Mouse (Mus musculus) heart, adult 11 months (tissue): ENCODE measurements at regions not wholly inside any gene's neighbourhood (a gene's known extent, or its start where the extent isn't known, plus 50 kb on each side); places are given as distances from the start of the nearest gene placed in this dataset.

Experiments
- DNase-seq: peaks from one replicate; pipeline ENCODE4 v3.0.0; 2022

DNA sequence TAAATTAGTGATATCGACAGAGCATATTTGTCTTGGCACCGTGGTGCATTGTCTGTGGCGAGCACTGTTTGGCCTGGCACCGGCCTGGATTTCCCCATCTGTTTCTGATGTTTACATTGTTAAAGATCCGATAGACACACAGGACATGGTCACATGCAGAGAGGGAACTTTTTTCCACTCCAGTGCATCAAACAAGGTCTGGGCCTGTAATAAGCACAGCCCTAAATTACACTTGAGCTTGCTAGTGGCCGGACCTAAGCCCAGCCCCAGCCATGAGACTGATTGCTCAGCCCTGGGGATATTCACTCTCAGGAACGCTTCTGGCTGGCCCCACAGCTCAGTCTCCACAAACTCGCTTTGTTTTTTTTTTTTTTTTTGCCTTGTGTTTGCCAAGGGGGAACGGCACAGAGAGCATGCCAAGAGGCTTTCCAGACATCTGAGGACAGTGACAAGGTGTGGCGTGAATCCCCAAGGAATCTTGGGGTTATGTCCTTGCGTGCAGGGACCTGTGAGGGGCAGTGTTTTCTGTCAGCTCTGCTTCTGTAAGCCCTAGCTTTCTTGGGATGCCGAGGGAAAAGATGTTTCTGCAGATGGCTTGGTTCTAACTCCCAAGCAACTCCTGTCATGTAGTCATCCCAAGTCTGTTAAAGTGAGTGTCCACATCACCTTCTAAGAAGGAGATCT lies 147.3 kb downstream of the Slc4a3 start:
- peak; percentile 86 for DNase-seq

DNA sequence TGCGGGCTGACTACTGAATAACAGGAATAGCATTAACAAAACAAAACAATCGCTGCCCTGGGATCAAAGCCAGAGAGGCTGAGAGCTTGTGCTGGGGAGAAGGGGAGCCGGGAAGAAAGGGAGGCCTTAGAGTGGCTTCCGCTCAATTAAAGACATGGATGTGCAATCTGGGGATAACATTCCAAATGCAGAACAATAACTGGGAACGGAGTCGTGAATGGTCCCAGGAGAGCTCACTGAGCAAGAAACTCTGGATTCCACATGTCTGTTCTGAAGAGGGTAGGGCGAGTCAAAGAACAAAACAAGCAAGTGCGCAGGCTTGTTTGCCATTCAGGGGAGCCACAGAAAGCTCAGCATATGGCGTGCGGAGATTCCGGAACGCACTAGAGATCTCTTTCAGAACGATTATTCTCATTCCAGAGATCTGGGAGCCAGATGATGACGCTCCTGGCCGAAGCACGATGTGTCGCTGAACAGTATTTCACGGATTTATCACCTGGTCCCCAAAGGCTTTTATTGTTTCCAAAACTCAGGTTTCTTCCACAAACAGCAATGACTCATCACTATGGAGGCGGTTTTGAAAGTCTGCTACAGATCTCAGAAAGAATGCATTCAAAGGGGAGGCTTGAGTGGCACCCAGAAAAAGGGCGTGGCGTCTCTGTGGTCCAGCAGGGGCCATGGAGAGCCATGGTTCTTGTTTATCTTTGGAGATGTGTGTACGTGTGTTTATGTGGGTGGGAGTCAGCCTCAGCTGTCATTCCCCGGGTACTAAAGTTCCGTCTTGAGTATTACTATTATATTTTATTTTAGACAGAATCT lies 159.0 kb downstream of the Slc4a3 start:
- DNase-seq: peak; percentile 86

DNA sequence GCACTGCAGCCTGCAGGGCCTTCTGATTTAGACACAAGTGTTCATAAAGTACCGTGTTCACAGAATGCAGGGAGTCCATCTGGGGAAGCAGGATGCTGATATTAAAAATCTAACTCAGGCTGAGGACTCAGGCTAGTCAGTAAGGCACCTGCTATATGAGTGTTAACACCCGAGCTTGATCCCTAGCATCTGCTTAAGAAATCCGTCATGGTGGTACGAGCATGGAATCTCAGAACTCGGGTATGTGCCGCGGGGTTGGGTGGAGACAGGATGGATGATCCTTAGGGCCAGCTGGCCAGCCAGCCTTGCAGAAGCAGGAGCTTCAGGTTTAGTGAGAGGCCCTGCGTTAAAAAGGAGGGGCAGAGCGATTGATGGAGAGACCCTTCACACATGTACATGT lies 160.1 kb downstream of the Slc4a3 start:
- DNase-seq: peak; percentile 30

DNA sequence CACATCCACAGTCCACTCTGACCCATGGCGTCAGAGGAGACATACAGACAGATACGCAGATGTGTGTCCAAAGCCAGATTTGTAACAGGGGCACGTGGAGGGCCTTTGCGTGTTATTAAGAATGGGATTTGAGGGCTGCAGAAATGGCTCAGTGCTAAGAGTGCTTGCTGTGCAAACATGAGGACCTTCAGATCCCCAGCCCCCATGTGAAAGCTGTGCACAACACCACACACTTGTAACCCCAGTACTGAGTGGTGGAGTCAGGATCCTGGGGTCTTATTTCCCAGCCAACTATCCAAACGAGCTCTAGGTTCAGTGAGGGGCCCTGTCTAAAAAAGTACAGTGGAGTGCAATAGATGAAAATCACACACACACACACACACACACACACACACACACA lies 177.4 kb downstream of the Slc4a3 start:
- peak; percentile 74 for DNase-seq

DNA sequence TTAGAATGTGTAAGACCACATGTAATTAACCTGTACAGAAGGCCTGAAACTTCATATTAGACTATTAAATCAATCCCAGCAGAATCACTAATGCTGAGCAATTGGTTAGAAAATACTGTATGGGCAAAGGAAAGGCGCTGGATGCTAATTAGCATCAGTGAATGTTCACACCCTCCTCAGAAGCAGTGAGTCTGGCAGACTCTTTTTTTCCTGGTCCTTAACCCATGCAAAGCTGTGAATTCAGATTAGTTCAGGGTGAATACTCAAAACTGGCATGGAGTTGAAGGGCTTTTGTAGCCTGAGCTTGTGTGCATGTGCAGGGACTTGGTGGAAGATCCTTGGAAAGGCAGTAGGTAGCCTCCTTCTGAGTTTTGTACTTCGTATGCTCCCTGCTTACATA lies 179.3 kb downstream of the Slc4a3 start:
- DNase-seq: no peak

DNA sequence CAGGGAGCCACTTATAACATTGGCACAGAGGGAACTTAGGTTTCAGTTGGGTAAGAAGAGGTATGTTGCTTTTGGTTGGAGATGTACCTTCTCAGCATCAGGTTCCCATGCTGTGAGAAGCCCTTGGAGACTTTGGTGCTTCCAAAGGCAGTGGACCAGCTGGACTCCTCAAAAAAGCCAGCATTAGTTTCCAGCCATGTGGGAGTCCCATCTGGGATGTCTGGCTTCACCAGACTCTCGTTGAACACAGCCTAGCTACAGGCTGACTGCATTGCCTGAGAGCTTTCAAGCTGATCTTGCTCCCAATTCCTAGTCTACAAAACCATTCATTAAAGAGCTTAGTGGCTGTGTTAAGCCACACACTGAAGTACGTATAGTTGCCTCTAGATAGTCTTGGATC lies 182.8 kb downstream of the Slc4a3 start:
- DNase-seq: peak; percentile 41

DNA sequence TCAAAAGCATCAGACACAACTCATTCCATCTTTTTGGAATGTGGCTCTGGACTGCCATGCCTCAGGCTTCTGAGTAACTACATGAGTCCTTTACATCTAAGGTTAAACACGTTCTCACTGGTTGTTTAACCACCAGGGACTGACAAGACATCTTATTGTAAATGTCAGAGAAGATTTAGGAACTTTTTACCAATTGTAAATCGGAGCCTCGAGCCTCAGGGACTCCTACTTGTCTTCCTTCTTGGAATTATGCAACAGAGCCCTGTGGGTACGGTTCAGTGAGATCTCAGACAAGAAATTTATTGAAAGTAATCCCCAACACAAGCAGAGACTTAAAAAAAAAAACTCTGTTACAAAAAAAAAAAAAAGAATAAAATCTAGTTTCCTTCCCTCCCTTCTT lies 187.7 kb downstream of the Slc4a3 start:
- DNase-seq: peak; percentile 17

DNA sequence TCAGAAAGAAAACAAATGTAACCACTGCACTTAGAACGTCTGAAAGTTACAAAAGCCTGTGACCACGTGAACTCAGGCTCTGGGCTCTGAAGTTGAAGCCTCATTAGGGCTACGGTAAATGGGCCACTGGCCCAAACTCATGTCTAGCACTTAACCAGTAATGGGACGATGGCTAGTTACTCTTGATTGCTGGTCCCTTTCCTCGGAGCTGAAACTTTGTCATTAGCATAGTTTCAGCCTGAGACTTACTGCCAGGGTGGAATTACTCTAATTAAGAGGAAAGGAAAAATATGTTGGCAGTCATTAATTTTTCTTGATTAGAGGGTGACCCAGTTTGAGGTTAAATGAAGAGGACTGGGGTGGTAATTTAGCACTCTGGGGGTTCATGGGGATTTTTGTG lies 192.6 kb downstream of the Slc4a3 start:
- peak; percentile 44 for DNase-seq

DNA sequence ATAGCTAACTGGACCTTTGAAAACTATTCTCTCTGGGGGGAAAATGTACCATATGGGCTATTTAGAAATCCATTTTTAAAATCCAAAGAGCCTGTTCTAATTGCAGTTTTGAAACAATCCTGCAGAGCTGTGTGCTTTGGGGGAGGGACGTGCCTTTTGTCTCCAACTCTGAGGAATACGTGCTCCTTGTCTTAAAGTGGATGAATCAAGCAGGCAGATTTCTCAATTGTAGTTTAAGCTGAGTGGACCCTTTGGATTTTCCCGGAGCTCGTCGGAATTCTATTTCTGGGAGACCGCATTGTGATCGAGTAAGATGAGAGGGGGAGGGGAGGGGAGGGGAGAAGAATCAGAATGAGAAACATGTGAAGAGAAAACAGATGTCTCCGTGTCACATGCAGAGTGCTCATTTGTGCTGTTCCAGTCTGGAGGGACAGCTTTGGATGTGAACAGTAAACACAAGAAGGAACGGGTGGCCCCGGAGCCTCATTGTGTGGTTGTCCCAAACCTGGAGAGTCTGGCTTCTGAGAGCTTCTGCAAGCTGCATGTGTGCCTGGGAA lies 203.7 kb downstream of the Slc4a3 start:
- peak; percentile 52 for DNase-seq

DNA sequence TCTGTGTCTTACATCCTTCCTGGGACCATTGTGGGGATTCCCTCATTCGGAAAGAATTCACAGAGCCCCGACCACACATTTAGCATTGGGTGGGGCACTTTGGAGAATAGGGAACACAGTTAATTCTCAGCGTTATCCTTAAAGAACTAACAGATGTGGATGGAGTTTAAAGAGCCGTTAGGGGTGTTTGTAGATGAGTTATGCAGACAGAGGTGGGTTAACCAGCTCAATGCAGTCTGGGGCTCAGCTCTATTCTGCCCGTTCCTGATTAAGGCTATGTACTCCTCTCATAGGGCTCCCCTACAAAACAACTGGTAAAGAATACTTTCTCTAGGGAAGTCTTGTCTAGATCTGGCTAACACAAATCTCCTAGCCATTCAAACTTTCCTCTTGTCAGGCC lies 226.1 kb downstream of the Slc4a3 start:
- no peak for DNase-seq

DNA sequence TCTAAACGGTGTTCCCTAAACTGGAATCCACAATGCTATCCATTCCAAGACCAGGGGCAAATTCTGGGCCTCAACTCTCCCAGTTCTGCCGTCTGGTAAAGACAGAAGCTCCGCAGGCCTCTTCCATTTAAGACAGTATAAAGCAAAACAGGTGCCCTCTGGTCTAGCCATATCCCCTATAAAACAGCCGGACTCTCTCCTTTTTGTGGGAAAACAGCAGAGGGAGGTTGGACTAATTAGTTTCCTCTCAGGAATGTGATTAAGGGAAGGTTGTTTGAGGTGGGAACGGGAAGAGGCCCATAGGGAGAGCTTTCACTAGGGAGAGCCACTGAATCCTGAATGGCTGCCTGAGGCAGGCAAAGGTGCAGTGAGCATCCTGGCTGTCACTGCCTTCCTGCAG lies 226.9 kb downstream of the Slc4a3 start:
- no peak for DNase-seq

DNA sequence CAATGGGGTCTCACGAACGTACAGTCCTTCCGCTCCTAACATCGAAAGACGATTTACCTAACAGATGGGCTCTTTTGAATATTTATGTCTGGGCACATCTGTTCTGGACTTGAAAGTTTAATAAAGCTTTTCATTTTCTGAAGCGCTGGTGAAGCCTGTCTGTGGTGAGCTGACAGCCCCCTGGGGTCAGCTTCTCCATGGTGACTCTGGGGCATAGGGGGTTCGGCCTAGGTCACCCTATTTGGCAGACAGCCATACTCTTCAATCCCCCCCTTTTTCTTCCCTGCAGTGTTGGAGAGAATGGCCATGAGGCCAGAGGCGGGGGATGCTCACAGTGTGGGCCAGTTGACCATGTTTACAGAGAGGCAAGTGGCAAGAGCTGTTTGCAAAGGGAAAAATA lies 232.8 kb downstream of the Slc4a3 start:
- peak; percentile 44 for DNase-seq

DNA sequence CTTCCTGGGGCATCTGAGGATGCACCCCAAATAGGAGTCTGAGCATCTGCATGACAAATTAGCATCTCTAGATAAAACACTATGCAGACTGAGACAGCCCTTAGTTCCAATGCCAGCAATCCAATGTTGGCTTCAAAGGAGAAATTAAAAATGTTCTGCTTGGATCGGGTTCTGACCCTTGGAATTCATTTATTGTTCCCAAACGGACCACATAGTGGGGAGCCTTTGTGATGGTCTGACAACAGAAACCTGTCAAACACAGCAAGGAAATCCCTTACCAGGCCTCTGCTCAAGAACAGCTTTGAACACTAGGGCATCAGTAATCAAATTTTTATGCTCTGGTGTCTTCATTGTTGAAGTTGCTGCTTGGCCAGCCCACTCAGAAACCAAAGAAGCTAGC lies 237.1 kb downstream of the Slc4a3 start:
- no peak for DNase-seq

DNA sequence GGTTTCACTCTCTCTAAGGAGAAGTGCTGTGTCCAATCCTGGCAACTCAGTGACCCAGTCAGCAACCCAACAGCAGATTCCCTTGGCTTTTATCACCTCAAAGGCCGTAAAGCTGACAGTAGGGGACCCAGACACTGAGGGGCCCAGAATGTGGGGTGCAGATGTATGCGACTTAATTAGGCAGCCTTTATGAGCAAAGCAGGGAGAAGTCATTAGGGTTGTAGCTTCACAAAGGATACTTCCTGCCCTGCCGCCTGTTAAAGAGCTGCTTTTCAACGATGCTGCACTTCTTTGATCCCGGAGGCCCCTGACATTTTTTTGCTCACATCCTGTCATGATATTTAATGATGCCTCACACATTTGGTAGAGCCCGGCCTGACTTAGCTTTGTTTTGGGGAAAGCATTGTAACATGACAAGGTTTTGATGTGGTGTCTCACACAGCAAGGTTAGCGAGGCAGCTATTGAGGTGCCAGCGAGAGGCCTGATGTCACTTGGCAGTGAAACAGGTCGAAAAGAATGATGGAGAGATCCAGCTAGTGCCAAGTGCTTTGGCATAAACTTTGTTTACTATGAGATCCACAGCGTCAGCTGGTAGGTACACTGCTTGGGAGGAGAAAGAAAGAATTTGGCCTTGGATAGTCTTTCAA lies 240.2 kb downstream of the Slc4a3 start:
- DNase-seq: no peak

DNA sequence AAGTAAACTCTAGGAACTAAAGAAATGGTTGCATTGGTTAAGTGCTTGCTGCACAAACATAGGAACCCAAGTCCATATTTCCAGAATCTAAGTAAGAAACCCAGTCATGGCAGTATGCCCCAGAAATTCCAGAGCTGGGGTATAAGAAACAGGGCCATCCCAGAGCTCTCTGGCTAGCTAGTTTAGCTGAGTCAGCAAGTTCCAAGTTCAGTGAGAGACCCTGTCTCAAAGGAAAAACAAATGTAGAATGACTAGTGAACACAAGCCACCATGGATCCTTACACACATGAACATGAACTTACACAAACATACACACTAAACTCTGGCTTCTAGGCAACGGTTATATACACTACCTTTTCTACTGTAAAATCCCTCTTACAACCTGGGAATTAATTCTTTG lies 245.4 kb downstream of the Slc4a3 start:
- DNase-seq: no peak

DNA sequence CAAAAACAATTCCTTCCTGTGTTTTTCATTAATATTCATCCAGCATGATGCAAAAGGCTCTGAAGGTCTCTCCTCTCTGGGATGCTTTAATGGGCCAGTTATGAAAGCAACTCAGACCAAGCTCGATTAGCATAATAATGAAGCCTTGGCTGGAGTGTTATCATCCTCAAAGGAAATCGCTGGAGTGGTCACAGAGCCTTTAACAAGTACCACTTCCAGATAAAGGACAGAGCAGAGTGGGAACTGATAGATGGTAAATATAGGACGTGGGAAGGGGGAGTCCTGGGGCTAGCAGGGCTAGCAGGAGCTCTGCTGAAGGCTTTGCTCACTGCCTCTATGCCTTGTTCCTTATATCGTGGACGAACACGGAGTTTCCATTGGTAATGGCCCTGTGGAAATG lies 251.7 kb downstream of the Slc4a3 start:
- DNase-seq: peak; percentile 46

DNA sequence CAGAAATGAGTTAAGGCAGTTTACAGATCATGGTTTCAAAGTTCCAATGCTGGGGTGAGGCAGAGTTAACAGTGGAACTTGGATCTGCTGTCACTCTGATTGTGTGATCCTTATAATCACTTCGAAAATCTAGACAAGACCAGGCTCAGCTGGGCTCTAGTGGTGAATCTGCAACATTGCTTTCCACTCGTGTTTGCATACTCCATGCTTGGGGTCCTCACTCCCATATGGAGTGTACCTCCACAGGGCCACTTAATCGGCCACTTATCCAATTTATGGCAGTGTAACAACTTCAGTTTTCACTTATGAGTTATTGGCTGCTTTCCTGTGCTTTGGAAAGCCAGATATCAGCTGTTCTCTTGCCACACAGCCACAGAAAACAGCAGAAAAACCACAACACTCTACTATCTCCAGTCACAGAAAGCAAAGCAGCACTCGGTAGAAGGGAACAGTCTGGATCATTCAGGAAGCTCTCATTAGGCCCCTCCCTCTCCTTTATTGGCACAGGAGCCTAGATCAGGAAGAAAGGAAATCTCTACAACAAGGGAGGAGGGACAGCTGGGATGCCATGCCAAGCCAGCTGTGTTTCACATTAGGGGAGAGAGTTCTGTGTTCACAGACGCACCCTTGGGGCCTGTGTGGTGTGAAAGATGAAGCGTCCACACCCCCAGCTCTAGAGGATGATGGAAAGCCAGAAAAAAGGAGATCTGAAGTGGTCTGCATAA lies 252.5 kb downstream of the Slc4a3 start:
- peak; percentile 96 for DNase-seq

DNA sequence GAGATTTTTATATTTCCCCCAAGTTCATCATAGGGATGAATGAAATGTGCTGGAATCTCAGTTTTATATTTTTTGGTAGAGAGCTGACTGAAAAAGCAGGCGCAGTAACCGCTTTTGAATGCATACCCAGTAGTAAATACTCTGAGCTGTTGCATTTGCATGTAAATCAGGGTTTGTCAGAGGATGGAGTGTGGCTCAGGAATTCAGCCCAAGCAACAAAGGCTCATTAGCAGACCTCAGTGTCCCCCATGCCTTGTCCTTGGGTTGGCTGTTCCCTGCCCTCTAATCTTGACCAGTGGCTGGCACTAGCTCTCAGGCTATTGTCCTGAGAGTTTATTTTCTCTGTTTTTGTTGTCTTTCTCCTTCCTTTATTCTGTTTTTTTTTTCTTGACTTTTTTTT lies 258.4 kb downstream of the Slc4a3 start:
- no peak for DNase-seq

DNA sequence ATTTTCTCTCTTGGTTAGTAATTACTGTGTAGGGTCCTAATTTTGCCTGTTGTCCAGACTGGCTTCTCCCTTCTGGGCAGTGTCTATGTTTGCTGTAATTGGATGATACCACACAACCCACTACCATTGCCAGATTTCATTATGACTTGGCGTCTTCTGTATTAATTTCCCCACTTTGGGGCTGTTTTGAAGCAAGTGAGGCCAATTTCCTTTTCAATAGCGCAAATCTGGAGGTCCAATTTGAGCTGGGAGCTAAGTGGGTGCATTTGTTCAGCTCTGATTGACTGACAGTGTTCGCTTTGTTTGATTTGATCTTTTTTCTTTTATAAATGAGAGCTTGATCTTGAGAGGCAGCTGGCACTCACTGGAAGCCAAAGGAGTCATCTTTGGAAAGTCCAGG lies 266.4 kb downstream of the Slc4a3 start:
- DNase-seq: no peak

DNA sequence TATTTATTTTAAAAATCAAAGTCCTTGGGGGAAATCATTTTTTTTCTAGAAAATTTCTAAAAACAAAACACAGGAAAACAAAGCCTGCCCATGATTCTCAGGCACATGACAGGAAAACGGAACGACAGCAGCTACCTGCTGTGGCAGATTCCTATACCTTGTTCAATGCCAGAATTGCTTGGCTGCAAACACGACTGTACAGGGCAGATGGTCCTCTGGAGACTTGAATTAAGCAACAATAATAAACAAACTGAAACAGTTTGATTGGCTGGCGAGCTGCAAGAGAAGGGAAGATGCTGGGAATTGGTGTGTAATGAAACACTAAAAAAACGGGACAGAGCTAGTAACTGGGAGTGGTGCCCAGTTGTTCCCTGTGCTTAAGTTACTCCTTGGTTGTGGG lies 280.1 kb downstream of the Slc4a3 start:
- DNase-seq: peak; percentile 22

DNA sequence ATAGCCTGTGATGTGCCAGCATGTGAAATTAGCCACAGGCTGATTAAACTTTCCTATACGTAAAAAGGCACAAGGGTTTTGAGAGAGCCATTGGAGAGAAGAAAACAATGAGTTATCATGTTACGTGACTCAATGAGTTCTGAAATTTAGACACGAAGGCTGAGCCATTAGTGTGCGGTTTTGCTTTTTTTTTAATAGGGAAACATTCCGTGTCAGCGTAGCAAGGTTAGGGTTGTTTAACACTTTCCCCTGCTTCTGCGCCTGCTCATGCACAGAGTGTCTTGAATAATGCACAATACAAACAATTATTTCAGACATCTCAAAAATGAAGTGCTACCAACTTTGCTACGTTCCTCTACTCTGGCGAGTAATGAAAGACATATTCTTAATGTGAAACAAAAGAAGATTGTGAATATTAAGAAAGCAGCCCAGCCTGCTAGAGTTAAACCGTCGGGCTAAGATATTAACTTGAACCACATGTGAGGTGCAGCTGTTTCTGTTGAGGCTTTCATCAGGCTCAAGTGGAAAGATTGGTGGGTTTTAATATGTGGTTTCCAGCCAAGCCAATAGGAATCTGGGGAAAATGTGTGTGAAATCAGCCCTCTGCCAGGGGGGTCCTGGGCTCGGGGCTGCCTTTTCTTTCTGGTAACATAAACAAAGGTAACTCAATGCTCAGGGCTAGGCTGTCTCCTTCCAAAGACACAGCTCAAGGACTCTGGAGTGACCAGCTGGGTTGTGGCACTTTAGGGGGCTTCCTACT lies 287.2 kb downstream of the Slc4a3 start:
- peak; percentile 64 for DNase-seq

DNA sequence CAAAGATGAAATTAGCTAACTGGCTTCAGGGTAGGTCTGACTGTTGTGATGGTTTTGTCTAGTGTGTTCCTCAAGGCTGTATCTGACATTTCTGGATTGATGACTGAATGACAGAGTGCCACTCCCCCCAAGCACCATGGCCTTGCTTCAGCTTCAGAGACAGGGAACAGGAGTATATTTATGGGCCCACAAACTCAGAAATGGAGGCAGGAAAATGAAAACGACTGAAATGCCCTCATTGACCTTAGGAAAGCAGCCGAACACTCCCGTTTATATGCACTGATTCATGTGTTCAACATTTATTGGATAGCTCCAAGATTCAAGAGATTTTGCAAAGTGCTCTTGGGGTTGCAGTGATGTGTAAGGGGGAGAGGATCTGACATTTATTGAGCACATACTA lies 288.3 kb downstream of the Slc4a3 start:
- peak; percentile 51 for DNase-seq
